Mouse (Mus musculus): ENCODE measurements at regions not wholly inside any gene's neighbourhood (a gene's known extent, or its start where the extent isn't known, plus 50 kb on each side); places are given as distances from the start of the nearest gene placed in this dataset.

GRCm38 (mm10) chr1:136717830-136718517 lies 93.3 kb downstream of the Zfp281 start:
- DNase-seq (ENCODE audit: low spot score in 2 of 2): no peak

GRCm38 (mm10) chr1:136723839-136724443 lies 99.2 kb downstream of the Zfp281 start:
- no peak for DNase-seq (ENCODE audit: low spot score in 2 of 2)

- DNase-seq (ENCODE audit: low spot score in 2 of 2): no peak
Measured at GRCm38 (mm10) chr1:136725242-136725641, 100.5 kb downstream of the Zfp281 start.

GRCm38 (mm10) chr1:136726145-136726935 lies 101.6 kb downstream of the Zfp281 start:
- DNase-seq (ENCODE audit: low spot score in 2 of 2): no peak

DNA sequence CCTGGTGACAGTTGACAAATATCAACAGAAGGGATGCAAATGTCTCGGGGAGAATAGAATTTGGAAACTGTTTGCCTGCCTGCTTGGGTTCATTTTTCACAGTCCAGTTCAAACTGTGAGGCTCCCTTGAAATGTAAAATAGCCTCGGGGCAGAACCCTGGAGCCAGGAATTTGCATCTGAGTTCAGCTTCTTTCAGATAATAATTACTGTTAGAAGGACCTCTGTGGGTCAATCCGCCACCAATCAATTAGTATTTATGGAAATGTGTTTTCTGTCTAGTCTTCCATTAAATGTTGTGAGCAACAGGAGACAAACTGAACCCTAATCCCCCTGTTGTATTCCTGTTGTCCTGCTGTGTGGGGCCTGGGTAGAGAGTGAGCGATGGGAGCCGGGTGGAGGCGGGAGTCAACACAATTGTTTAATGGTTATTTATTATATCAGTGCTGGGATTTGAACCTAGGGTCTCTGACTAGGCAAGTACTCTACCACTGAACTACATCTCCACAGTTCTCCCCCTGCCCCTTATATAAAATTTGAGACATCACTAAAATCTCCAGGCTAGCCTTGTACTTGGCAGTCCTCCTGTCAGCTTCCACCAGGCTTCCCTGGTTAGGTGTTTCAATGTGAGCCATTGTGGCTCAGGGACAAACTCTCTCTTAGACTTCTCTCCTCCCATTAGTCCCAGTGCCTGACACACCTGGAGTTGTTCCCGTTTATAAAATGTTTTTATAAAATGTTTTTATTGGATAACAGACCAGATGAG lies 103.3 kb downstream of the Zfp281 start:
- no peak for DNase-seq (ENCODE audit: low spot score in 2 of 2)

GRCm38 (mm10) chr1:136728632-136728944 lies 103.9 kb downstream of the Zfp281 start:
- no peak for DNase-seq (ENCODE audit: low spot score in 2 of 2)

GRCm38 (mm10) chr1:136730638-136731037 lies 105.9 kb downstream of the Zfp281 start:
- no peak for DNase-seq (ENCODE audit: low spot score in 2 of 2)

GRCm38 (mm10) chr1:136738030-136738429 lies 113.3 kb downstream of the Zfp281 start:
- no peak for DNase-seq (ENCODE audit: low spot score in 2 of 2)

- DNase-seq (ENCODE audit: low spot score in 2 of 2): peak in 1 of 2 experiments; percentile 21
Measured at GRCm38 (mm10) chr1:136739486-136739885, 114.8 kb downstream of the Zfp281 start.

GRCm38 (mm10) chr1:136741061-136741460 lies 116.4 kb downstream of the Zfp281 start:
- DNase-seq (ENCODE audit: low spot score in 2 of 2): no peak

GRCm38 (mm10) chr1:136749188-136749587 lies 124.5 kb downstream of the Zfp281 start:
- DNase-seq (ENCODE audit: low spot score in 2 of 2): peak in 1 of 2 experiments; percentile 10

DNA sequence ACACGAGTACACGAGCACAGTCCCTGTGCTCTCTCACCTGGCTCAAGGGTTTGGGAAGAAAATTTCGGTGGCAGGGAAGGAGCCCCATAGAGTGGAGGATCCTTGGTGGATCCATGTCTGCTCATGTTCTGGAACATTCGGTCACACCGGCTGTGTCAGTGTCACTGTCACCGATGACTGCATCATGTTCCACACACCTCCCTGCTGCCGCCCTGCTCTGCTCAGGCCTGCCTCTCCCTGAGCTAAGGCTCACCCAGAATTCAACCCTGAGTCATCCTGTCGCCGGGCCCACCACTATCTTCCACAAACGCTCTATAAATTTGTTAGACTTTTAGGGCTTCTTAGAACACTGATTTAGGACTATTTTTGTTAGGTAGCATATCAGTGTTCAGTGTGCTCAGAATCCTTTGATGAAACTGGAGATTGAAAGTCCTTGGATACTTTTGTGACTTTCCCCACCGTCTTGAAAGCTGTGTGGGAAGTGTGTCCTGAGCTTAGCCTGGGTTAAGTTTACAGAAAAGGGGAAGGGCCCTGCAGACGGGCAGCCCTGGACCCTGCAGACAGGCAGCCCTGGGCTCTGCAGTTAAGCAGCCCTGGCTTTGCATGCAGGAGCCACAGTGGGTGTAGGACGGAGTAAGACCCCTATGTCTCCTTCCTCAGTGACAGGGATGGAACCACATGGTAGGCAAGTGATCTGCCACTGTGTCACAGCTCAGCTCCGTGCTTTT lies 126.9 kb downstream of the Zfp281 start:
- no peak for DNase-seq (ENCODE audit: low spot score in 2 of 2)

- no peak for DNase-seq (ENCODE audit: low spot score in 2 of 2)
Measured at GRCm38 (mm10) chr1:136754286-136754685, 129.6 kb downstream of the Zfp281 start.

DNA sequence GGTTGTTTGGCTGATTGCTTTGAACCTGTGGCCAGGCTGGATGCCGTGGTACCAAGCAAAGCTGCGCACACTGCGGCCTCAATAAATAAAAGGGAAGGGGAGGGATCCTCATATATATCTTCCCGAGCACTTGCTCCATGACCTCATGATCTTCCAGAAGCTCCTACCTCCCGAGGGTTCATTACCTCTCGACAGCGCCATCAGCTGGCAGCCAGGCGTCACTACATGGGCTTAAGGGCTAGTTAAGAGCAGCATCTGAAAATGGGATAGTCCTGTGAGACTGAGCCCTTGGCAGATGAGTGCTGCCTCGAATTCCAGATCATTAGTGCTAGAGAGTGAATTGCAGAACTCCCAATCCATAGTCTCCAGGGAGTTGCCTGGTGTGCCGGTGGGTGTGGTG lies 134.0 kb downstream of the Zfp281 start:
- DNase-seq (ENCODE audit: low spot score in 2 of 2): no peak

DNA sequence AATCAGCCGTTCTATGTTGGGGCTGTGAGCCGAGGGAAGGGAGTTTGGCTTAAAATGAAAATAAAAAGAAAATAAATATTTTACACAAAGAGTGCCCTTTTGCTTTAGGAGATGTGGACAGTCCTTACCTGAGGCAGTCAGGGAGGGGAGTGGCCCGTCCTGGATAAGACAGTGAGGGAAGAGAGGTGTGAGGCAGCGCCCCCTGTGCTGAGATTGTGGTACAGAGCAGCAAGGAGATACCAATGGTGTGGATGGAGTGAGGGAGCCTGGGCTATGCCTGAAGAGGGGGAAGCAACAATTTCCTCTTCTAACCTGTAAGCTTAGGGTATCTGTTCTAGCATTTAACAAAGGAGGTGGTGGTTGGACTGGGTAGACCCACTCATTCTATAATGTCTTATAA lies 134.5 kb downstream of the Zfp281 start:
- DNase-seq (ENCODE audit: low spot score in 2 of 2): no peak

GRCm38 (mm10) chr1:136761467-136761866 lies 136.8 kb downstream of the Zfp281 start:
- DNase-seq (ENCODE audit: low spot score in 2 of 2): no peak

DNA sequence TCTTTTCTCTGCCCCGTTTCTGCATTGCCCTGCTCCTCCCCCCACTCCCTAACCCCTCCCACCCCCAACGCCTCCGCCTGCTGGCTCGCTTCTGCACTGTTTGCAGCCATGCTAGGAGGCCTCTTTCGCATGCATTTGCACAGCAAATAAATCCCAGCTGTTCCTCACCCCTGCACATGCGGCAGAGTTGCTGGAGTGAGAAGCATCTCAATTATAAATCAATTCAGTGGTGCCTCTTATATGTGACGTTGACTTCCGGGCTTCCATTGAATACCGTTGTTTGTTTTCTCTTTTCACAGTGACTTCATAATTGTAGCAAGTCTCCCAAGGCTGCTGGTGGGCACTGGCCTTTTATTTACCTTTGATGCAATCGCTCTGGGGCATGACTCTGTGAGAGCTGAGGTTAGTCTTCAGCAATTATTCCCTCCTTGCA lies 144.3 kb downstream of the Zfp281 start:
- no peak for DNase-seq (ENCODE audit: low spot score in 2 of 2)

GRCm38 (mm10) chr1:136773743-136774142 lies 149.0 kb downstream of the Zfp281 start:
- DNase-seq (ENCODE audit: low spot score in 2 of 2): no peak

DNA sequence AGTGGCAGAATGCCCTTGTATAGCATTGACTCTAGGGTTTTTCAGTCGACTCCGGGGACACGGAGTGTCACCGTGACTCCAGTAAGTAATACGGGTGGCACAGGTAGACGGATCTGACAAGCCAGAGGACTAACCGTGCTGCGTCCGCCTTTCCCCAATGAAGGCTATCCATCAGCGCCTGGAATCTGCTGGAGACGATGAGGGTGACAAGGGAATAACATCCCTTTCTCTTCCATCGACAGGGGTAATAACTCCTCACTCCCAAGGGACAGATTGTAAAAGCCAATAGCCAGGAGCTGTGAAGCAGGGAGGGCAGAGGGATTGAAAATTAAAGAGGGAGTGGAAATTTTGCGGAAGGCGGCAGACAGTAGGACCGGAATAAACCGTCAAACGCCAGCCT lies 151.5 kb downstream of the Zfp281 start:
- DNase-seq (ENCODE audit: low spot score in 2 of 2): no peak

GRCm38 (mm10) chr1:136777263-136777980 lies 152.7 kb downstream of the Zfp281 start:
- no peak for DNase-seq (ENCODE audit: low spot score in 2 of 2)

GRCm38 (mm10) chr1:136779384-136779783 lies 154.7 kb downstream of the Zfp281 start:
- no peak for DNase-seq (ENCODE audit: low spot score in 2 of 2)
